Mouse (Mus musculus) kidney, adult 2 months (tissue): Measurements from ENCODE around the gene Gm49380.

Experiments used
- CTCF ChIP-seq: fragments of 200-500 bp; conservative IDR thresholded peaks from 2 replicates; pipeline ENCODE4 v1.5.1; 2011; ENCODE audit warnings: low read depth, mild to moderate bottlenecking, control low read depth, low read length, moderate library complexity, mixed read lengths; ENCODE audit not compliant: insufficient read depth, insufficient read length
- POLR2A ChIP-seq: fragments of 200-500 bp; IDR thresholded peaks from one replicate; pipeline ENCODE4 v1.6.1; 2011; ENCODE audit warnings: low read depth, low read length, control low read depth

DNA sequence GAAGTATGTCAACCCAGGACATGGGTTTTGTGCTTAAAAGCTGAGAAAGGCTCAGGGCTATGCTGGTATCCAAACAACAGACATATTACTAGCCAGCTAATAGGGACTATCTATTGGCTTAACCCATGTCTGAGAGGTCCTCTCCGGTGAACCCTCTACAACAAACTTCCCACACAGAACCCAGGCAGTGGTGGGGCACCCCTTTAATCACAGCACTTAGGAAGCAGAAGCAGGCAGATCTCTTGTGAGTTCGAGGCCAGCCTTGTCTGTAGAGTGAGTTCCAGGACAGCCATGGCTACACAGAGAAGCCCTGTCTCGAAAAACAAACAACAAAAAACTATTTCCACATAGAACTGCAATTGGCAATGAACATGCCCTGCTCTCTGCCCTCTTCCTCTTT, 13.4 kb upstream of the Gm49380 start:
- TF ChIP-seq POLR2A, result no peak
- no peak for TF ChIP-seq CTCF
